Mouse (Mus musculus) midbrain, embryonic 16.5 days (tissue): ENCODE measurements at regions not wholly inside any gene's neighbourhood (a gene's known extent, or its start where the extent isn't known, plus 50 kb on each side); places are given as distances from the start of the nearest gene placed in this dataset.

Source experiments
- ATAC-seq: fragments of 200-750 bp; cut with Nextera tagmentation; 2 replicates; pipeline ENCODE4 v1.8.0; 2017; ENCODE audit warnings: moderate TSS enrichment
- H3K27ac ChIP-seq: fragments of 300-500 bp; sonication (generic); 2 replicates; pipeline ENCODE4 v1.5.1; 2014; ENCODE audit warnings: mild to moderate bottlenecking, low read length, mixed read lengths
- H3K27me3 ChIP-seq: fragments of 300-500 bp; sonication (generic); 2 replicates; pipeline ENCODE4 v1.6.1; 2014; ENCODE audit warnings: low read depth, low read length, mixed read lengths; ENCODE audit not compliant: control insufficient read depth, insufficient read depth
- H3K36me3 ChIP-seq: fragments of 300-500 bp; sonication (generic); 2 replicates; pipeline ENCODE4 v1.6.1; 2014; ENCODE audit warnings: mild to moderate bottlenecking, low read length, moderate library complexity, mixed read lengths; ENCODE audit not compliant: control insufficient read depth, insufficient read depth
- H3K4me1 ChIP-seq: fragments of 300-500 bp; sonication (generic); 2 replicates; pipeline ENCODE4 v1.6.1; 2014; ENCODE audit warnings: mild to moderate bottlenecking, low read length, mixed read lengths; ENCODE audit not compliant: control insufficient read depth, insufficient read depth
- H3K4me2 ChIP-seq: fragments of 300-500 bp; sonication (generic); 2 replicates; pipeline ENCODE4 v1.6.1; 2014; ENCODE audit warnings: mild to moderate bottlenecking, low read length, mixed read lengths
- H3K4me3 ChIP-seq: fragments of 300-500 bp; sonication (generic); 2 replicates; pipeline ENCODE4 v1.5.1; 2014; ENCODE audit warnings: low read depth, mild to moderate bottlenecking, low read length, moderate library complexity, mixed read lengths
- H3K9ac ChIP-seq: fragments of 300-500 bp; sonication (generic); 2 replicates; pipeline ENCODE4 v1.6.1; 2014; ENCODE audit warnings: low read depth, low read length, mixed read lengths
- H3K9me3 ChIP-seq: fragments of 300-500 bp; sonication (generic); replicated peaks from 2 replicates; pipeline ENCODE4 v1.6.1; 2014; ENCODE audit warnings: mild to moderate bottlenecking, low read length, mixed read lengths; ENCODE audit not compliant: control insufficient read depth, poor library complexity, severe bottlenecking
- WGBS: fragments of 180-500 bp; shearing (Covaris S2); extraction: QIAGEN DNeasy Blood & Tissue Kit; methylation state at CpG from one replicate; pipeline ENCODE4 v1.1.7; 2014; 5-methylcytosine and 5-hydroxymethylcytosine counted together

- WGBS, result 41% methylated on average over 11 of the region's 11 CpGs
- no peak overlapping the region for H3K9ac ChIP-seq
- H3K9me3 ChIP-seq, result no peaks in the 10 kb centered on the region
- peak overlapping the region; percentile 17; the same call in 1 of the 2 replicates for H3K4me2 ChIP-seq
- H3K36me3 ChIP-seq, result no peaks in the 10 kb centered on the region
- no peak overlapping the region for H3K4me3 ChIP-seq
- no peaks in the 10 kb centered on the region for H3K27me3 ChIP-seq
- no peaks in the 10 kb centered on the region for H3K4me1 ChIP-seq
- peak; percentile 78 for ATAC-seq
- H3K27ac ChIP-seq, result peak overlapping the region; percentile 61; the same call in 1 of the 2 replicates
Observed at GRCm38 (mm10) chr13:84565644-84566532, 343.8 kb downstream of the Tmem161b start.

GRCm38 (mm10) chr13:84566533-84566832 lies 344.4 kb downstream of the Tmem161b start:
- H3K9ac ChIP-seq, result no peak overlapping the region
- no peaks in the 10 kb centered on the region for H3K36me3 ChIP-seq
- no peaks in the 10 kb centered on the region for H3K27me3 ChIP-seq
- no peak overlapping the region; the same call in 1 of the 2 replicates for H3K27ac ChIP-seq
- peaks cover 4% of the 10 kb centered on the region; the same call in 1 of the 2 replicates for H3K4me1 ChIP-seq
- 50% methylated on average over 6 of the region's 6 CpGs for WGBS
- peak; percentile 30; the same call in 1 of the 2 replicates for ATAC-seq
- peak overlapping the region; percentile 17; the same call in 1 of the 2 replicates for H3K4me2 ChIP-seq
- H3K4me3 ChIP-seq, result no peak overlapping the region
- H3K9me3 ChIP-seq, result no peaks in the 10 kb centered on the region

GRCm38 (mm10) chr13:84569371-84569770 lies 347.3 kb downstream of the Tmem161b start:
- Histone ChIP-seq H3K27ac (no peak overlapping the region), H3K36me3 (no peaks in the 10 kb centered on the region), H3K27me3 (no peaks in the 10 kb centered on the region), H3K4me2 (no peak overlapping the region), H3K9me3 (no peaks in the 10 kb centered on the region), H3K4me1 (peaks cover 5% of the 10 kb centered on the region; the same call in 1 of the 2 replicates), H3K9ac (no peak overlapping the region), H3K4me3 (no peak overlapping the region)
- ATAC-seq, result no peak

GRCm38 (mm10) chr13:84570206-84570605 lies 348.1 kb downstream of the Tmem161b start:
- Histone ChIP-seq H3K9me3 (no peaks in the 10 kb centered on the region), H3K27ac (no peak overlapping the region)
- 35% methylated on average over 2 of the region's 2 CpGs for WGBS

GRCm38 (mm10) chr13:84570984-84571844 lies 349.1 kb downstream of the Tmem161b start:
- Histone ChIP-seq H3K9ac (no peak overlapping the region), H3K27me3 (no peaks in the 10 kb centered on the region), H3K4me3 (no peak overlapping the region), H3K9me3 (no peaks in the 10 kb centered on the region), H3K27ac (no peak overlapping the region), H3K36me3 (no peaks in the 10 kb centered on the region), H3K4me2 (peak overlapping the region; percentile 27), H3K4me1 (peaks cover 5% of the 10 kb centered on the region; the same call in 1 of the 2 replicates)
- WGBS, result 1% methylated on average over 10 of the region's 10 CpGs
- ATAC-seq, result peak; percentile 95

More at GRCm38 (mm10) chr13:84570206-84570605, 348.1 kb downstream of the Tmem161b start:
- Histone ChIP-seq H3K36me3 (no peaks in the 10 kb centered on the region), H3K27me3 (no peaks in the 10 kb centered on the region), H3K4me3 (no peak overlapping the region), H3K4me1 (peaks cover 5% of the 10 kb centered on the region; the same call in 1 of the 2 replicates), H3K9ac (no peak overlapping the region), H3K4me2 (no peak overlapping the region)
- no peak for ATAC-seq

- Histone ChIP-seq H3K36me3 (no peaks in the 10 kb centered on the region), H3K27ac (no peak overlapping the region), H3K9ac (no peak overlapping the region), H3K4me2 (no peak overlapping the region), H3K4me3 (no peak overlapping the region), H3K9me3 (no peaks in the 10 kb centered on the region), H3K27me3 (no peaks in the 10 kb centered on the region), H3K4me1 (peaks cover 5% of the 10 kb centered on the region; the same call in 1 of the 2 replicates)
- ATAC-seq, result peak; percentile 54; the same call in 1 of the 2 replicates
- 21% methylated on average over 3 of the region's 3 CpGs for WGBS
Observed at GRCm38 (mm10) chr13:84571845-84572193, 349.7 kb downstream of the Tmem161b start.

GRCm38 (mm10) chr13:84572231-84572630 lies 350.1 kb downstream of the Tmem161b start:
- Histone ChIP-seq H3K36me3 (no peaks in the 10 kb centered on the region), H3K27ac (no peak overlapping the region), H3K9ac (no peak overlapping the region), H3K4me3 (no peak overlapping the region), H3K27me3 (no peaks in the 10 kb centered on the region), H3K4me2 (no peak overlapping the region), H3K4me1 (peaks cover 5% of the 10 kb centered on the region; the same call in 1 of the 2 replicates), H3K9me3 (no peaks in the 10 kb centered on the region)
- ATAC-seq, result no peak
- WGBS, result 72% methylated on average over 2 of the region's 2 CpGs

- Histone ChIP-seq H3K9me3 (0 out of 2 replicates have a peak, but pooled peaks cover 2% of the 10 kb centered on the region), H3K9ac (no peak overlapping the region), H3K4me3 (no peak overlapping the region), H3K36me3 (no peaks in the 10 kb centered on the region), H3K4me1 (no peaks in the 10 kb centered on the region), H3K27me3 (no peaks in the 10 kb centered on the region), H3K27ac (no peak overlapping the region), H3K4me2 (no peak overlapping the region)
- no peak for ATAC-seq
Observed at GRCm38 (mm10) chr13:84596585-84597142, 374.6 kb downstream of the Tmem161b start.
